Mouse (Mus musculus) heart, postnatal 36 days (tissue): Measurements from ENCODE around the gene Nipal1. TPM values are rescaled to one million over a fixed set of nuclear protein-coding genes. Genes with fewer than 3 reads are reported as not detected.

Source experiments
- DNase-seq, 2 experiments: peaks; one replicate each; pipeline ENCODE4 v3.0.0; 2021 to 2022
- intact Hi-C: fragments of 180-260 bp; cut with DNase I; formaldehyde crosslinking; loops from one replicate; pipeline ENCODE4 v1.15.1; 2025
- total RNA-seq, 2 experiments: library from RNA; stranded (reverse); gene quantifications; 2 replicates each; pipeline ENCODE4 v1.2.3; 2021

Gene Nipal1
- not detected for total RNA-seq

DNA sequence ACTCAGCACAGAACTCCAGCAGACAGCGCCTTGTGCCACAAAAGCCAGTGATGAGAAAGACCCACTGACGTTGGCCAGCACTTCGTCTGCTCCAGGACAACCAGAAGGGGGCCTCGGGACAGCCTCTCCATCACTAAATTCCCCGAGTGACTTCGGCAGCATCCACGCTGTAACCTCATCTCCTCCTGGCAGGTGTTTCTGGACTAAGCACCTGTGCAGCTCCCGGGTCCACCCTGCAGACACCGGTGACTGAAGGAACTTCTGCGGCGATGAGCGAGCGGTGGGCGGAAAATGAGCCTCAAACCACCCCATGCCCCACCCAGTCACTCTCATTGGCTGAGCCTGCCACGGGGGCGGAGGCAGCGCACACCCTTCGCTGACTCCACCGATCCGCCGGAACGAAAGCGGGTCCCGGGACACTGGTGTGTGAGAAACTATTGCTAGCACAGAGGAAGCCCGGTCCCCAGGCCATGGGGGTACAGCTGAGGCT, at the start of gene Nipal1:
Nipal1 (plus strand) TSS at position 378 of the 490 bp plus-strand sequence.
- intact Hi-C loops: no loop called here
- peak; percentile 16 to 24 for DNase-seq

DNA sequence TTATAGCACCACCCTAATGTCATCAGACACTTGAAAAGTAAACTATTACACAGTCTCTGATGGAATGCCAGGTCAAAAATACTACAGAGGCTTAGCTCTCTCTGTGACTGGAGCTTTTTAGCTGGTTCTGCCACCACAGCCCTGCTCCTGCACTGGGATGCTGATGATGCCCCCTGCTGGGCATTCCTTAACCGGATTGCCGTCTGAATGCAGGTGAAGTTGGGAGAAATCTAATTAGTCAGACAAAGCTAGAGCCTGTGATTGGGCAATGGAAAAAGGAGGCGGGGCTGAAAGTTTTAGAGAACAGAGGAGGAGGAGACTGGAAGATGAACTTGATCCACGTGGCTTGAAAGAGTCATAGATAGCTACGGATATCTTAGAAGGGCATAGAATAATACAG, 46.6 kb upstream of the Nipal1 start:
- intact Hi-C loops: loop anchor here (2.0 kb wide), 1 partner anchor 250 kb away; no protein-coding TSS in a partner anchor
- peak; percentile 41 to 64 for DNase-seq

DNA sequence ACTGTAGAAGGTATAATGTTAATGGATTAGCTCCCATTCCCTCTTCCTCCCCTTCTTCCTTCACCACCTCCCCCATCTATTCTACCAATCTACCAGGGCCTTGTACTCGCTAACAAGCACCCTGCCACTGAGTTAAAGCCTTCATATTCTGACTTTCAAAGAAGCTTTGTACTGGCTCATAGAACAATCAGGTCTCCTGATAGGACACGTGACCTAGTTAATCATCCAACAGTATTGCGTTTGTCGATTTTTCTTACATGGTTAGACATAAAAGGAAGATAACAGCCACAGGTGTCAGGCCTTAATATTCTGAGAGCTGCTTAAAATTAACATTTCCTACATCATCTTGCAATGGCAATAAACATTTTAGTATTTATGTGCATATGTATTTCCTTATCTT, 44.5 kb upstream of the Nipal1 start:
- intact Hi-C loops: no loop called here
- DNase-seq: no peak

DNA sequence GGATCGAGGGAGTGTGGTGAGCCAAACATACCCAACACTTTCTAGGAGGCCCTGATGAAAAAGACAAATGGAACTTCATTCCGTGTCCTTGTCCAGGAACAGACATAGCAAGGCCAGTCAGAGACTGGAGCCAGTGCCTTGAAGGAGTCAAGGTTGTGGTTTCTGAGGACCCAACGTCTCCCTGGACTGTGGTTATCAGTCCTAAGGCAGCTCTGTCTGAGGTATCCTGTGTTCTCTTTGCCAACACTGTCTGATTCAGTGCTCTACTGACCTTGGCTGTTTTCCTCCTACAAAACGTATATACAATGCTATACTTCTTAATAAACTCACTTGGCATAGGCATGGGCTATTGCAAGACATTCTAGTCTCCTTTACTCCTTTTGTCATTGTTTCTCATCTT, 30.2 kb upstream of the Nipal1 start:
- no peak for DNase-seq
- intact Hi-C loops: no loop called here

DNA sequence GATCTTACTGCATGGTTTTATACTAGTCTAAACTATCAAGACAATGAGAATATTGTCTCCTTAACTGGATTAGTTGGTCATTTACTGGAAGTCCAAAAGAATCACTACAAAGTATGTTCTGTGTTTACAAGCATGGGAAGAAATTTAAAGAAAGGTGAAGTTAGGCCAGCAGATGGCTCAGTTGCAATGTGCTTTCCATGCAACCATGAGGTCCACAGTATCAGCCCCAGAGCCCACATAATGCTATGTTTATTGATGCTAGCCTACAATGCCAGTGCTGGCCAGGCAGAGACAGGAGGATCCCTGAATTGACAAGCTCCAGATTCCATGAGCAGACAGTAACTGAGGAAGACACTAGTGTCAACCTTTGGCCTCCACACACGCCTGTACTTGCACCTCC, 26.6 kb upstream of the Nipal1 start:
- DNase-seq: no peak
- intact Hi-C loops: no loop called here

DNA sequence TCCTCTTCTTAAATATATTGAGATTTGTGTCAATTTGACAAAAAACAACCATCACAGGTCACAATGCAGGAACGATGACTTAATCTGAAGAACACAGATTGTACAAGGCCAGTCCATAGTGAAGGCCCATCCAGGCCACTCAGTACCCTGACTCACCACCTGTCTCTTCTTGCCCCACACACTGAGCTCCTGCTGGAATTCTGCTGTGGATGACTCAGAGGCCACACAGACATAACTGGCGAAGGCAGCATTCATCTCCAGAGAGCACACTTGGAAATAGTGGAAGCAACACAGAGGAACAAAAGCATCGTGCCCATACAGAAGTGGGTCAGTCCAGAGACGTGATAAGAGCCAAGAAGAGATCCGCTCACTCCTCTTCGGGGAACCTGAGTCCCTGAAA, 17.6 kb upstream of the Nipal1 start:
- DNase-seq: no peak
- intact Hi-C loops: no loop called here

DNA sequence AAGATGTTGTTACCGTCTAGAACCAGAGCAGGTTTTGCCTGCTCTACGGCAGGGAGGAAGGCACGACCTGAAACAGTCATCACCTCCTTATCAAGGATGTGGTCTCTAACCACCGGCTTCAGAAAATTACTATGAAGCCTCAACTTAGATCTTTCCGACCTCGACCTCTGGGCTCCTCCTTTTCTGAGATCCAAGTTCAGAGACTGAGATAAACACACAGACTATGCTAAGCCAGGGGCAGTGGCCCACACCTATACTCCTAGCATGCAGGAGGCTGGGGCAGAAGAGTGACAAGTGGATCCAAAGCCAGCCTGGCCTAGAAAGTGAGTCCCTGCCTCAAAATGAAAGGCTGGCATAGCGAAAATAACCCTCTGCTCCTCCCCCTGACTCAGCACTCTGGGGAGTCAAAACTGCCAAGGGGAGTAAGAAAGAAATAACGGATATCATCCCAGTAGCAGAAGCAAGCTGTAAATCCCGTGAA, 12.8 kb upstream of the Nipal1 start:
- intact Hi-C loops: no loop called here

DNA sequence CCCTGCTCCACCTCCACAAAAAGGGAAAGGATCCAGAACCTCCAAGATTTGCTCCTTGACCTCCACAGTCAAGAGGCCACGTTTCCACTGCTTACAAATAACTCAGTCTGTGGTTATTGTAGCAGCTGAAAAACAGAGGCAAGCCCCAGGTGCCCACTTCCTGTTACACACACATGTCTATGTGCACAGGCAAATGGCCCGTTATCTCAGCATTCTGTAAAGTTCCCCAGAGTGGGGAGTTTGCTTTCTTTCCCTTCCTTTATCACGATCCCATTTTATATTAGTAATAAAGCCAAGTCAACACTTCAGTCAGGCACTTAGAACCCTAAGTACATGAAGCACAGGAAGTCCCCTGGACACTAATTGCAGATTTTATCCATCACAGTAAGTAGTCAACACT, 11.5 kb upstream of the Nipal1 start:
- no peak for DNase-seq

More for the DNA sequence above, 12.8 kb upstream of the Nipal1 start:
- no peak for DNase-seq

DNA sequence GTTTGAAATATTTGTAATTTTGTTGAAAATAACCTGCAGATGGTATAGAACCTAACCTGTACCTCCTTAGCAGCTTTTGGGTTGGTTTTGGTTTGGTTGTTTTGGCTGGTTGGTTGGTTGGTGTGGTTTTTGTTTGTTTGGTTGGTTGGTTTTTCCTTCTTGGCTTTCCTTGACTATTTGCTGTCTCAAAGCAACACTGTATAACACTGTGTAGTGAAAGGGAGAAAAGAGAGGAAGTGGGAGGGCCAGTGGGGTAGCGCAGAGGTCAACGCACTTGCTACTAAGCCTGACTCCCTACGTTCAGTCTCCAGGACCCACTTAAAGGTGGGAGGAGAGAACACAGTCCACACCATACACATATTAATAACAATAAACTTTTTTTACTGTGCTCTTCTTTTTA, 11.0 kb upstream of the Nipal1 start:
- no peak for DNase-seq
- intact Hi-C loops: no loop called here

More for the DNA sequence above, 11.5 kb upstream of the Nipal1 start:
- intact Hi-C loops: no loop called here

DNA sequence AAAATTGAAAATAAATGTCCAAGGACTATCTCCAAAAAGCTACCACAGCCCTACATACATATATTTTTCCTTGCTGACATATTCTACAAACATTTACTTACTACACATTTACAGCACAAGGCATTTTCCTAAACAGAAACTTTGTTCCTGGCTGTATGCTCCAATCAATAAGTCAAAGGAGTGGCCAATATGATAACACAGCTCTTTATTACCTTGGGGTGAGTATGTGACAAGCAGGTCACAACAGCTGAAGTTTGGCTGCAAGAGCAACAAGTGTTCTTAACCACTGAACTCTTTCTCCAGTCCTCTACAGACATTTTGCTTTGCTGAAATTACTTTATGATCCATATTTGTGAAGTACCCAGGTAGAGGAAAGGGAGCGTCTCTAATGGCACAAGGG, 7.5 kb upstream of the Nipal1 start:
- intact Hi-C loops: no loop called here
- DNase-seq: no peak

DNA sequence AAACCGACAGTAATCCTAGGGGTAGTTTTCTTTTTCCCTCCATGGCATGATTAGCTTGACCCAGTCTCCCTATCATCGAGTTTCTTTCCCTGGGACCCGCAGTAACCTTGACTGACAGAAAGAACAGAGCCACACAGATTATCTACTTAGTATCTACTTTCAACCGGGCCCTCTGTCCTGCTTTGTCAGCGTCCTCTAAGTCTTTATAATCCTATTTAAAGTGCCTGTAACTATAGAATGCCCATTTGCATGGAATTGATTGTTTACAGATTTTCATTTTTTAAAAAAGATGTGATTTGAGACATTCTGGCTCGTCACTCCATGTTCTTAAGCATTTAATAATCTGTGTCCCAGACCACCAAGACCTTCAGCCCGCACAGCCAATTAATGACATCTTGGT, 3.9 kb upstream of the Nipal1 start:
- intact Hi-C loops: no loop called here
- DNase-seq: no peak

DNA sequence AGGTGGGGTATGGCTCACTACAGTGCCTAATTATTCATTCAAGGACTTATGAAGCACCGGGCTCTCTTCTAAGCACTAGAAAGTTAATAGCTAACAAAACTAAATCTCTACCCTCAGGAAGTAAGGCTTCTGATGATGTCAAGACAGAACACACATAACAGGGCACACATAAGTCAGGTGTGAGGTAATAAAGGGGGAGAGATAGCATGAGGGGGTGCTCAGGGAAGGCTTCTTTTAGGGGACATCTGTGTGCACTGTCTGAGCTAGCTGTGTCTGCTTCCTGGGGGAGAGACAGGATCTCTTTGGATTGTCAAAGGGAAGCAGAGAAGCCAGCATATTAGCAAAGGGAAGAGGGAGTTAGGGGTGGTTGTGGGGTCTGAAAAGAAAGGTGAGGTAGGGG, 3.4 kb upstream of the Nipal1 start, which contains the start of gene Cnga1:
Cnga1 (minus strand) TSS at position 101 of the 400 bp plus-strand sequence.
- DNase-seq: no peak
- intact Hi-C loops: no loop called here

DNA sequence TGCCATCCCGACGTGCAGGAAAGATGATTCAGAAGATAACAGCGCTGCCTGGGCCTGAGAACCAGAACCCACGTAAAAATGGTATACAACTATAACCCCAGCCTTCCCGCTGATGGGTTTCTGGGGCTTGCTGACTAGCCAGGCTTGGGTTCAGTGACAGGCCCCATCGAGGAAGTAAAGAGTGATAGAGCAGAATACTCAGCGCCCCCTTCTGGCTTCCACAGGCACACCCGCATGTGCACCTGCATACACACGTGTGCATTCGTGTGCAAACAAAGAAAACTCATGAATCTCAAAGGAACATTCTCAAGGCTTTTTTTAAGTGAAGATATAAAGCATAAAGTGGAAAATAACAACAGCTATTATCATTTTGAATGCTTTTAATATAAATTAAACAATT, 1.5 kb upstream of the Nipal1 start:
- intact Hi-C loops: no loop called here
- no peak for DNase-seq

DNA sequence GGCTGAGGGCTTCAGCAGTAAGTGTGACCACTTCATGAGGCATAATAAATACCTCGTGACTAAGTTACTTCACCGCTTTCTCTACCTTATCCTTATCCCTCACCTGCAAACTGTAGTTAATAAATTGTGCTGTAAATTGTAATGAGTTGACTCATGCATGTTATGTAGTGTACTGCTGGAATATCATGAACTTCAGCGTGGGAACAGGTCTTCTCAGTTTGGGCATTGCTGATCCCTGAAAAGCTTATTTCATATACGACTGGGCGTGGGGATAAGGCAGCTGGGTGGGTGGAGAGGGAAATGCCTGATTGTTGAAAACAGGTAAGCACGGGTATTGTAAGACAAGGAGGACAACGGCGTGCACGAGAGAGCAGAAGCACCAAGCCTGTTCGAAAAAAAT, 599 bp upstream of the Nipal1 start:
- DNase-seq: no peak
- intact Hi-C loops: no loop called here

DNA sequence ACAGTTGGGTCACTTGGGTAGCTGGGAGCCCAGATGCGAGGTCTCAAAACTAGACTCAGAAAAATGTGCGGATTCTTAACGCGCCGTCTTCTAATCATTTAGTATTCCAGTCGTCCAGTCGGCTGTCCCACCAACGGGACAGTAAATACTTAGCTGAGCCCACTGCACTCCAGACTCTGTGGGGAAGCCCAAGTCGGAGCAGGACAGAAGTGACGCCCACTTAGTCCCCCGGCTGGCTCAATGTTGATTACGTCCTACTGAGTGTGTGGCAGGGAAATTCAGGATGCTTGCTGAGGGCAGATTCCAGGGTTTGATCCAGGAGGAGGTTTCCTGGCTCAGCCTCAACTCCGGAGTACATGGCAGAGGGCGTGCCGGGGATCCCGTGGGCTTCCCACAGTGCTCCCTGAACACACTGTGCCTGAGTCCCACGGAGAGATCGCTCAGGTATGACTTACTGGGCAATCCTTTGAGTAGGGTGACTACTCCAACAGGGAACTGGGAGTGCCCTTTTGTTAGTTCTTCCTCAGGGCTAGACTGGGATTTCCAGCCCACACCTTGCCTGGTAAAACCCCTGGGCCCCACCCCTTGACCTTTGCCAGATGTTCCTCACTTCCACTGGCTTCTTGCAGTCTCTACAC, 482 bp downstream of the Nipal1 start:
- no peak for DNase-seq
- intact Hi-C loops: no loop called here

DNA sequence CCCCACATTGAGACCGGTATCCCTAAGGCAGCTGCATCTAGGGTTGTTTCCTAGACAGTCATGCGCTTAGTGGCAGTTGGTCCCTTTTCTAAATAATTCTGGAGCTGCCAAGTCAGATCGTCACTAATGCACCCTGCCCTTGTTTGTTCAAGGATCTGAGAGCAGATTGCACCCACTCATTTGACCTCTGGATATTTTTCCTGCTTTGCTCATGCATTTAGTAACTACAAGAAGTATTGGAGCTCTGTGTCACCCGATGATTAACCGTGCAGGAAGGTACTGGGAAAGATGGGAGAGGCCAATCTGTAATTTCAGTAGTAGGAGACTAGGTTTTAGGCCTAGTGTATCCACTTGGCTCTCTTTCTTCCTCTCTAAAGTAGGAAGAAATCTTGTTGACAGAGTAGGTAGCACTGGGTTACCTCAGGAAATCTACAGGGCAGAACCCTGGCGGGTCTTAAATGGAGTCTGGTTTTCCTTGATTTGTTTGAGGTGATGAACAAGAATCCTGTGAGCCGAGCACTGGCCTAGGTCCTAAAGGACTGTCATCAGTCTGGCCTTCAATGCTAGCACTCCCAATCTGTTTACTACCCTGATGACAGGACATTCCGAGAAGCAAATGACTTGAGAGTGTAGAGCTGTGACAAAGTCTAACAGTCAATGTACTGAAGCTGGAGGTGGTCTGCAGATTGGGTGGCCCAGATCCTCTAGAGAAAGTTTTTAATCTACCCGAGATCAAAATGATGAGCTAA, 1.6 kb downstream of the Nipal1 start:
- intact Hi-C loops: no loop called here
- DNase-seq: no peak

DNA sequence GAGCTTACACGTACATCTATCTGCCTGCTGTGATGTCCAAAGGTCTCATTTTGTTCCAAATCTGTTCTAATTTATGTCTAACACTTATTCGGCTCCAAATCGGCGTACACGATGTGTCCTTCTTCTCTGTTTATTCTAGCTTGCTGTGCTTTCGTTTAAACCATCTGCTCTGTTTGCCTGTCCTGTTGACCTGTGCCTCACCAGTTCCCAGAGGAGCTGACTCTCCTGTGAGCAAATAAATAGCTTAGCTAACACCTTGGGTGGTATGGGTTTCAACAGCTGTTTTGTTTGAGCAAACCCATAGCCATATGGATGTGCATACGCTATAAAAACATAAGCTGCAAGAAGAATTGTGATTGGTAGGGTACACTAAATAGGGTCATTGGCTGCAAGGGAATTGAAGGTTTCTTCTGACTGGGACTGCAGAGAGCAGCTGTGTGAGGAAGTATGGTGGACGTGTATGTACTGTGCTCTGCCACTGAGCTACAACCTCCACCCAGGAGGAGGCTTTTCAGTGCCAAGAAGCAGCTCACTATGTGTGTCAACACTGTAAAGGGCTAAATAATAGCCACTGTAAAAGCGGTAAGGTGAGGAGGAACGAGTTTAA, 5.6 kb downstream of the Nipal1 start:
- intact Hi-C loops: no loop called here

DNA sequence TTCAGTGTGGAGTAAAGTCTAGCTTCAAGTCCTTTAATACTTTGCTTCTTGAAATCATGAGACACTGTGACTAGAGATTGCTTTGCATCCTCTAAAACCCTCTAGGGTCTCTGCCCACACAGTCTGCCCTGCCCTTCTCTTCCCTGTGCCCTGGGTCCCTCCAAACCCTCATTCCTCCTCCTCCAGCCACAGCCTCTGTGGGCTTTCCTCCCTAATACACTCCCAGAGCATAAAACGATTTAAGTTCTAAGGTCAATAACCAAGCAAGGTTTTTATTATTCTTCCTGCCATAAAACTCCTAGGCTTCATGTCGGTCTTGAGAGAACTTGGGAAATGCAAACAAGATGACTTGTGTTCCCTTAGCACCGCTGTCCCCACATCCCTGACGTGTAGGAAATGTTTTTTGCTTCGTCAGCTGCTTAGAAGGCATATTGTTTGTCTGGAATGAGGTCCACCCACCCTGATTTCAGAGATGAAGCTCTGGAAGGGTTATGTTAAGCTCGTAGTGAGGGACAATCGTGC, 8.7 kb downstream of the Nipal1 start:
- intact Hi-C loops: no loop called here
- no peak for DNase-seq

More for the DNA sequence above, 5.6 kb downstream of the Nipal1 start:
- no peak for DNase-seq

DNA sequence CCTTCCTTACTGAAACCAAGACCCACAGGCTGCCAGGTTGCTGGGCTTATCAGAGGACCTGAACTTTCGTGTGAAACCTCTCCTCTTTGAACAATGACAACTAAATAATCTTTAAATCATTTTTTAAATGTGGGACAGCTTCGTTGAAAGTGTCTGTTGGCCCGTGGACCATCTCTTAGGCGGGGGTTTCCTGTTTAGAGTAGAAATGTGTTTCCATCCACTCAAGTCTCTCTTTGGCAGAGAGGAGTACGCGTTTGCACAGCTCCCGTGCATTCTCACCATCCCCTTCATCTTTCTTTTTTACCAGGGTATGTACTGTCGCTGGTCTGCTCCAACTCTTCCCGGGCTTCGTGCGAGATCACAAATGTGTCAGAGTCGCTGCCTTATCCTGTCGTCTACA, 10.8 kb downstream of the Nipal1 start:
- intact Hi-C loops: no loop called here

DNA sequence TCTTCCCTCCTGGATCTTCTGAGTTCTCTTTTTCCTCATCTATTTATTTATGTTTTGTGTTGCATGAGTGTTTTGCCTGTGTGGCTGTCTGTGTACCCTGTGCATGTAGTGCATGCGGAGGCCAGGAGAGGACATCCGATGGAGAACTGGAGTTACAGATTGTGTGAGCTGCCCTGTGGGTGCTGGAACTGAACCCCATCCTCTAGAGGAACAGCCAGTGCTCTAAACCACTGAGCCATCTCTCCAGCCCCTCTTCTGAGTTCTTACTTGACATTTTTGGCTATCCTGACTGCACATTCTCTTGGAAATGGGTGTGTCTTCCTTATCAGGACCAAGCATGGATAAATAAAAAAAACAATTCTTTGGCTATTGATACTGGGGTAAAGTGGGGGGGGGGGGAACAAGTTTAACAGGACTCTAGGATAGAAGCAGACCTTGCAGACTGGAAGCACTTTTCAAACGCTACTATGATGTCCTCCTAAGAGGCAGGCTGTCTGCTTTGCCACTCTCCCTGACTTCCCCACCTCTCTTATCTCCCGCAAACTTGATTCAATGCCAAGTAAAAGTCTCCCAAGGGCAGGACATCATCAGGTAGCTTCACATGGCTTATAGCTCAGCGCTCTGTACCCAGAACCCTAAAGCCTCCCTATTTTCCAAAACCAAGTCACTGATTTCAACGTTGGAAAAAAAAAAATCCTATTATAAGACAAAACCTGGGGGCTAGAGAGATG, 13.6 kb downstream of the Nipal1 start:
- intact Hi-C loops: no loop called here

More for the DNA sequence above, 10.8 kb downstream of the Nipal1 start:
- no peak for DNase-seq

More for the DNA sequence above, 13.6 kb downstream of the Nipal1 start:
- no peak for DNase-seq
